Mouse (Mus musculus) heart, postnatal 14 days (tissue): ENCODE measurements around the gene Lin7a. TPM values are rescaled to one million over a fixed set of nuclear protein-coding genes. Genes with fewer than 3 reads are reported as not detected.
"Not testable (repeated sequence)": the region's sequence is repeated elsewhere in the genome, so short reads cannot be mapped to it uniquely, and the experiment has no call there.

Experiments
- DNase-seq, 2 experiments: peaks; one replicate each; pipeline ENCODE4 v3.0.0; 2021 to 2022
- intact Hi-C: fragments of 180-260 bp; cut with DNase I; formaldehyde crosslinking; loops from one replicate; pipeline ENCODE4 v1.15.1; 2025
- total RNA-seq, 2 experiments: library from RNA; stranded (reverse); gene quantifications; 2 replicates each; pipeline ENCODE4 v1.2.3; 2021

The Lin7a gene
- total RNA-seq, 2 experiments from 2014 or later: 2.1 TPM

GRCm38 (mm10) chr10:107236211-107236610 lies 35.3 kb upstream of the Lin7a start:
- no peak for DNase-seq
- intact Hi-C loops: no loop called here

- intact Hi-C loops: no loop called here
- no peak for DNase-seq
Observed at GRCm38 (mm10) chr10:107237076-107237475, 34.4 kb upstream of the Lin7a start.

GRCm38 (mm10) chr10:107237736-107238135 lies 33.8 kb upstream of the Lin7a start:
- DNase-seq: no peak
- intact Hi-C loops: no loop called here

- DNase-seq: no peak
- intact Hi-C loops: no loop called here
Observed at GRCm38 (mm10) chr10:107238151-107238860, 33.2 kb upstream of the Lin7a start.

GRCm38 (mm10) chr10:107238861-107239435 lies 32.5 kb upstream of the Lin7a start:
- DNase-seq: no peak
- intact Hi-C loops: no loop called here

- intact Hi-C loops: no loop called here
Observed at GRCm38 (mm10) chr10:107239651-107240330, 31.7 kb upstream of the Lin7a start.

GRCm38 (mm10) chr10:107240446-107240845 lies 31.0 kb upstream of the Lin7a start:
- intact Hi-C loops: no loop called here
- no peak for DNase-seq

More at GRCm38 (mm10) chr10:107239651-107240330, 31.7 kb upstream of the Lin7a start:
- DNase-seq: no peak

GRCm38 (mm10) chr10:107240986-107241385 lies 30.5 kb upstream of the Lin7a start:
- DNase-seq: no peak
- intact Hi-C loops: no loop called here

GRCm38 (mm10) chr10:107241406-107241805 lies 30.1 kb upstream of the Lin7a start:
- intact Hi-C loops: no loop called here

GRCm38 (mm10) chr10:107241999-107242398 lies 29.5 kb upstream of the Lin7a start:
- DNase-seq, intact Hi-C loops: not testable (repeated sequence)

More at GRCm38 (mm10) chr10:107241406-107241805, 30.1 kb upstream of the Lin7a start:
- DNase-seq: no peak

GRCm38 (mm10) chr10:107242696-107243400 lies 28.6 kb upstream of the Lin7a start:
- DNase-seq: no peak
- intact Hi-C loops: no loop called here

GRCm38 (mm10) chr10:107244211-107244610 lies 27.3 kb upstream of the Lin7a start:
- intact Hi-C loops: no loop called here
- DNase-seq: no peak

- intact Hi-C loops: no loop called here
- no peak for DNase-seq
Observed at GRCm38 (mm10) chr10:107244691-107245530, 26.6 kb upstream of the Lin7a start.

- intact Hi-C loops: no loop called here
- DNase-seq: no peak
Observed at GRCm38 (mm10) chr10:107245531-107245840, 26.0 kb upstream of the Lin7a start.

GRCm38 (mm10) chr10:107245961-107246460 lies 25.5 kb upstream of the Lin7a start:
- DNase-seq: no peak
- intact Hi-C loops: no loop called here

GRCm38 (mm10) chr10:107247001-107247670 lies 24.4 kb upstream of the Lin7a start:
- DNase-seq: no peak
- intact Hi-C loops: no loop called here

GRCm38 (mm10) chr10:107248481-107248880 lies 23.0 kb upstream of the Lin7a start:
- intact Hi-C loops: no loop called here
- DNase-seq: no peak

- intact Hi-C loops: no loop called here
- DNase-seq: no peak
Observed at GRCm38 (mm10) chr10:107249056-107249455, 22.4 kb upstream of the Lin7a start.

- no peak for DNase-seq
Observed at GRCm38 (mm10) chr10:107249606-107250186, 21.8 kb upstream of the Lin7a start.

More at GRCm38 (mm10) chr10:107249606-107250186, 21.8 kb upstream of the Lin7a start:
- intact Hi-C loops: no loop called here
